In the genomic region with DNA sequence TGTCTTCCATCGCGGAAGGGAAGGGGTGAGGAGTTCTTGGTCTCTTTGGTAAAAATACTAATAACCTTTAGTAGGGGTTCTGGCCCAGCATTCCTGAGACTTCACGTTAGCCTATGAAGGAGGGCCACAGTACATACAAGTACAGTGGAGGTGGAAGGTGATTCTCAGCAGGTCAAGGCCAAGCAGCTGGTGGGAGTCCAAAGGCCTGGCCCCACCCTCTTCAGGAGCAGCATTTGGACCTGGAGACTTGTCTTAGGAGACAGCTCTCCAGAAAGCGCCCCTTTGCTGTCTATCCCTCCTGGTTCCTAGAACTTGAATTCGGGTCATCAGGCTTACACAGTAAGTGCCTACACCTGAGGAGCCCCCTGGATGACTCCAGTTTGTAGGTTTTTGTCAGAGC, we compare ENCODE assay signal across 22 mouse cellular contexts. TPM values are rescaled to one million over a fixed set of nuclear protein-coding genes. Genes with fewer than 3 reads are reported as not detected.
DNase-seq lines count a peak whose midpoint lies in the region; ATAC-seq and TF ChIP-seq lines count a peak whose summit lies in the region.
"Had no signal": no experiment of that assay in that cellular context is flagged by ENCODE, and none has a peak within 500 bp of the region (broad histone marks: within the 10 kb centered on the region; RNA-seq: fewer than 3 reads in every experiment).

No protein-coding gene starts in this region.

- H3K4me3 ChIP-seq in forebrain, embryonic 13.5 days: no peak overlapping the region
- no peak overlapping the region for H3K4me3 ChIP-seq in forebrain, embryonic 12.5 days (replicated peaks)
- H3K4me3 ChIP-seq in intestine, postnatal 0 days (ENCODE audit: low read depth, low read length): no peak overlapping the region
- no peak overlapping the region for H3K4me3 ChIP-seq in intestine, embryonic 16.5 days (ENCODE audit: low read length)
- no peak overlapping the region for H3K4me3 ChIP-seq in kidney, embryonic 16.5 days (ENCODE audit: low read length)
- H3K4me3 ChIP-seq: embryonic facial prominence, embryonic 10.5 days; heart, adult 2 months; heart, embryonic 15.5 days; hindbrain, embryonic 13.5 days had no signal

- no peaks in the 10 kb centered on the region for H3K27me3 ChIP-seq in forebrain, embryonic 13.5 days
- no peaks in the 10 kb centered on the region for H3K27me3 ChIP-seq in forebrain, embryonic 12.5 days
- no peaks in the 10 kb centered on the region for H3K27me3 ChIP-seq in intestine, postnatal 0 days (replicated peaks; ENCODE audit: control insufficient read depth, insufficient read depth, low read length)
- H3K27me3 ChIP-seq in intestine, embryonic 16.5 days (replicated peaks; ENCODE audit: control insufficient read depth, insufficient read depth, low read length): no peaks in the 10 kb centered on the region
- no peaks in the 10 kb centered on the region for H3K27me3 ChIP-seq in kidney, embryonic 16.5 days (ENCODE audit: insufficient read depth, low read length)
- H3K27me3 ChIP-seq: heart, embryonic 15.5 days; hindbrain, embryonic 13.5 days had no signal

- H3K36me3 ChIP-seq in forebrain, embryonic 13.5 days (ENCODE audit: poor library complexity, severe bottlenecking): peaks cover 26% of the 10 kb centered on the region
- peaks cover 19% of the 10 kb centered on the region for H3K36me3 ChIP-seq in forebrain, embryonic 12.5 days (replicated peaks)
- H3K36me3 ChIP-seq in intestine, postnatal 0 days (ENCODE audit: control insufficient read depth, insufficient read depth): peaks cover 13% of the 10 kb centered on the region
- H3K36me3 ChIP-seq in intestine, embryonic 16.5 days (ENCODE audit: control insufficient read depth, insufficient read depth, low read length): peaks cover 2% of the 10 kb centered on the region; the same call in 1 of the 2 replicates
- peaks cover 9% of the 10 kb centered on the region; the same call in 1 of the 2 replicates for H3K36me3 ChIP-seq in kidney, embryonic 16.5 days (ENCODE audit: insufficient read depth, low read length)

- H3K9me3 ChIP-seq in forebrain, embryonic 13.5 days (replicated peaks): no peaks in the 10 kb centered on the region
- no peaks in the 10 kb centered on the region for H3K9me3 ChIP-seq in forebrain, embryonic 12.5 days
- no peaks in the 10 kb centered on the region for H3K9me3 ChIP-seq in intestine, postnatal 0 days (ENCODE audit: control insufficient read depth)
- H3K9me3 ChIP-seq in intestine, embryonic 16.5 days (ENCODE audit: control insufficient read depth, low read length): no peaks in the 10 kb centered on the region
- H3K9me3 ChIP-seq in kidney, embryonic 16.5 days (ENCODE audit: low read length): no peaks in the 10 kb centered on the region
- H3K9me3 ChIP-seq: embryonic facial prominence, embryonic 10.5 days; G1E; heart, embryonic 15.5 days; hindbrain, embryonic 13.5 days had no signal

- no peak overlapping the region for H3K9ac ChIP-seq in forebrain, embryonic 13.5 days
- H3K9ac ChIP-seq in forebrain, embryonic 12.5 days: no peak overlapping the region
- H3K9ac ChIP-seq in intestine, postnatal 0 days (ENCODE audit: low read depth, low read length): no peak overlapping the region
- no peak overlapping the region for H3K9ac ChIP-seq in intestine, embryonic 16.5 days (ENCODE audit: low read depth, low read length)
- no peak overlapping the region for H3K9ac ChIP-seq in kidney, embryonic 16.5 days (replicated peaks; ENCODE audit: low read length)
- H3K9ac ChIP-seq: heart, embryonic 15.5 days; hindbrain, embryonic 13.5 days had no signal

- ATAC-seq in forebrain, embryonic 13.5 days: no peak
- no peak for ATAC-seq in forebrain, embryonic 12.5 days (ENCODE audit: low FRiP score)
- ATAC-seq in intestine, postnatal 0 days: 0 out of 2 replicates have a peak, but pooled peaks have one; percentile 18
- ATAC-seq in intestine, embryonic 16.5 days: no peak
- no peak for ATAC-seq in kidney, embryonic 16.5 days (ENCODE audit: low FRiP score, low TSS enrichment)
- ATAC-seq: hindbrain, postnatal 0 days had no signal

- peaks cover 4% of the 10 kb centered on the region; the same call in 1 of the 2 replicates for H3K4me1 ChIP-seq in forebrain, embryonic 13.5 days
- no peaks in the 10 kb centered on the region for H3K4me1 ChIP-seq in forebrain, embryonic 12.5 days
- H3K4me1 ChIP-seq in intestine, postnatal 0 days (replicated peaks; ENCODE audit: control insufficient read depth, insufficient read depth, low read length): no peaks in the 10 kb centered on the region
- peaks cover 13% of the 10 kb centered on the region; the same call in 1 of the 2 replicates for H3K4me1 ChIP-seq in intestine, embryonic 16.5 days (ENCODE audit: control insufficient read depth, insufficient read depth, low read length)
- H3K4me1 ChIP-seq in kidney, embryonic 16.5 days (ENCODE audit: insufficient read depth, low read length): no peaks in the 10 kb centered on the region
- H3K4me1 ChIP-seq: embryonic facial prominence, embryonic 10.5 days had no signal

- TF ChIP-seq CTCF in intestine, postnatal 0 days (IDR thresholded peaks at IDR 0.05; ENCODE audit: low read depth): no peak

- no peak overlapping the region for H3K4me2 ChIP-seq in forebrain, embryonic 13.5 days
- H3K4me2 ChIP-seq in forebrain, embryonic 12.5 days: no peak overlapping the region
- H3K4me2 ChIP-seq in intestine, postnatal 0 days (replicated peaks; ENCODE audit: low read depth): no peak overlapping the region
- H3K4me2 ChIP-seq in intestine, embryonic 16.5 days (ENCODE audit: low read depth, low read length): no peak overlapping the region
- no peak overlapping the region for H3K4me2 ChIP-seq in kidney, embryonic 16.5 days (replicated peaks; ENCODE audit: low read depth, low read length)
- H3K4me2 ChIP-seq: heart, embryonic 11.5 days; heart, embryonic 15.5 days; hindbrain, embryonic 13.5 days had no signal

- WGBS in forebrain, embryonic 13.5 days: 95% methylated on average over 5 of the region's 5 CpGs
- 95% methylated on average over 5 of the region's 5 CpGs for WGBS in forebrain, embryonic 12.5 days
- 76% methylated on average over 5 of the region's 5 CpGs for WGBS in intestine, postnatal 0 days
- WGBS in intestine, embryonic 16.5 days: 93% methylated on average over 5 of the region's 5 CpGs
- WGBS in kidney, embryonic 16.5 days: 91% methylated on average over 5 of the region's 5 CpGs

- peak overlapping the region; percentile 54 for H3K27ac ChIP-seq in forebrain, embryonic 13.5 days
- no peak overlapping the region for H3K27ac ChIP-seq in forebrain, embryonic 12.5 days
- no peak overlapping the region for H3K27ac ChIP-seq in intestine, postnatal 0 days (ENCODE audit: low read depth, low read length)
- H3K27ac ChIP-seq in intestine, embryonic 16.5 days (ENCODE audit: low read length): no peak overlapping the region
- H3K27ac ChIP-seq in kidney, embryonic 16.5 days (ENCODE audit: low read length): no peak overlapping the region
- H3K27ac ChIP-seq: embryonic facial prominence, embryonic 10.5 days; heart, adult 2 months; heart, embryonic 15.5 days; hindbrain, embryonic 13.5 days; hindbrain, postnatal 0 days had no signal

- peak; percentile 36 to 37 for DNase-seq in kidney, adult 8-10 months
- DNase-seq in R1 (ENCODE audit: low read depth, low spot score): peak; percentile 10
- no peak for DNase-seq in cerebellum, adult 8-10 months
- DNase-seq: adrenal gland, postnatal 14 days; B cell, adult 2 months; cerebellum, adult 11-12 months; cerebellum, adult 9-11 months; cerebellum, postnatal 36 days; gastrocnemius, postnatal 14 days; heart, adult 2 months; heart, postnatal 14 days had no signal

RNA-seq across cellular contexts. Expression of gene Trappc10, which starts 11.3 kb away (rescaled TPM):
- 16.8 and 18.9 TPM in 2 replicates for polyA plus RNA-seq in forebrain, embryonic 13.5 days (2015; fragmentation: Nextera tagmentation; extraction: Ambion mirVana)
- polyA plus RNA-seq in forebrain, embryonic 12.5 days (2016; fragmentation: Nextera tagmentation; extraction: Ambion mirVana): 25.1 and 26.3 TPM in 2 replicates
- 28.1 and 32.1 TPM in 2 replicates for polyA plus RNA-seq in intestine, postnatal 0 days (2015; fragmentation: Nextera tagmentation; extraction: Ambion mirVana)
- 3.3 and 4.9 TPM in 2 replicates for polyA plus RNA-seq in intestine, embryonic 16.5 days (2015; fragmentation: Nextera tagmentation; extraction: Ambion mirVana)
- polyA plus RNA-seq in kidney, embryonic 16.5 days (2015; fragmentation: Nextera tagmentation; extraction: Ambion mirVana): 5.3 and 8.3 TPM in 2 replicates

RNA-seq across cellular contexts. Expression of gene Pwp2, which starts 48.2 kb away (rescaled TPM):
- 19.1 and 23.0 TPM in 2 replicates for polyA plus RNA-seq in forebrain, embryonic 13.5 days (2015; fragmentation: Nextera tagmentation; extraction: Ambion mirVana)
- polyA plus RNA-seq in forebrain, embryonic 12.5 days (2016; fragmentation: Nextera tagmentation; extraction: Ambion mirVana): 22.3 and 26.7 TPM in 2 replicates
- polyA plus RNA-seq in intestine, postnatal 0 days (2015; fragmentation: Nextera tagmentation; extraction: Ambion mirVana): 4.2 TPM in 2 replicates
- polyA plus RNA-seq in intestine, embryonic 16.5 days (2015; fragmentation: Nextera tagmentation; extraction: Ambion mirVana): 15.5 TPM in 2 replicates
- polyA plus RNA-seq in kidney, embryonic 16.5 days (2015; fragmentation: Nextera tagmentation; extraction: Ambion mirVana): 24.5 and 25.5 TPM in 2 replicates
